Mouse (Mus musculus) heart, embryonic 12.5 days (tissue): ENCODE measurements around the gene Clnk. TPM values are rescaled to one million over a fixed set of nuclear protein-coding genes. Genes with fewer than 3 reads are reported as not detected.
A peak's percentile ranks its signal among the peaks of the same experiment; 100 is the strongest.

Source experiments
- ATAC-seq: fragments of 200-750 bp; cut with Nextera tagmentation; 2 replicates; pipeline ENCODE4 v1.8.0; 2017; ENCODE audit warnings: moderate TSS enrichment, moderate library complexity; ENCODE audit not compliant: insufficient number of reproducible peaks, low FRiP score
- H3K27ac ChIP-seq: fragments of 300-500 bp; sonication (generic); 2 replicates; pipeline ENCODE4 v1.5.1; 2016; ENCODE audit warnings: mild to moderate bottlenecking, moderate library complexity; ENCODE audit not compliant: poor library complexity, severe bottlenecking
- H3K27me3 ChIP-seq: fragments of 300-500 bp; sonication (generic); replicated peaks from 2 replicates; pipeline ENCODE4 v1.6.1; 2016; ENCODE audit warnings: mild to moderate bottlenecking, moderate library complexity
- H3K36me3 ChIP-seq: fragments of 300-500 bp; sonication (generic); 2 replicates; pipeline ENCODE4 v1.6.1; 2016; ENCODE audit warnings: mild to moderate bottlenecking, moderate library complexity
- H3K4me1 ChIP-seq: fragments of 300-500 bp; sonication (generic); replicated peaks from 2 replicates; pipeline ENCODE4 v1.6.1; 2016; ENCODE audit warnings: mild to moderate bottlenecking
- H3K4me2 ChIP-seq: fragments of 300-500 bp; sonication (generic); 2 replicates; pipeline ENCODE4 v1.6.1; 2016; ENCODE audit warnings: mild to moderate bottlenecking, moderate library complexity
- H3K4me3 ChIP-seq: fragments of 300-500 bp; sonication (generic); 2 replicates; pipeline ENCODE4 v1.5.1; 2016; ENCODE audit warnings: mild to moderate bottlenecking
- H3K9ac ChIP-seq: fragments of 300-500 bp; sonication (generic); 2 replicates; pipeline ENCODE4 v1.6.1; 2016; ENCODE audit warnings: mild to moderate bottlenecking, moderate library complexity
- H3K9me3 ChIP-seq: fragments of 300-500 bp; sonication (generic); replicated peaks from 2 replicates; pipeline ENCODE4 v1.6.1; 2016; ENCODE audit warnings: mild to moderate bottlenecking, moderate library complexity
- WGBS: fragments of 180-500 bp; shearing (Covaris S2); methylation state at CpG from one replicate; pipeline ENCODE4 v1.1.7; 2016; 5-methylcytosine and 5-hydroxymethylcytosine counted together
- polyA plus RNA-seq: library from polyadenylated mRNA; unstranded; fragments of >200 nt; fragmentation: Nextera tagmentation; extraction: Ambion mirVana; gene quantifications from 2 replicates; pipeline ENCODE4 v1.2.1, GENCODE M21; 2016

Clnk gene
- polyA plus RNA-seq, 1 experiment from 2014 or later, result not detected

DNA sequence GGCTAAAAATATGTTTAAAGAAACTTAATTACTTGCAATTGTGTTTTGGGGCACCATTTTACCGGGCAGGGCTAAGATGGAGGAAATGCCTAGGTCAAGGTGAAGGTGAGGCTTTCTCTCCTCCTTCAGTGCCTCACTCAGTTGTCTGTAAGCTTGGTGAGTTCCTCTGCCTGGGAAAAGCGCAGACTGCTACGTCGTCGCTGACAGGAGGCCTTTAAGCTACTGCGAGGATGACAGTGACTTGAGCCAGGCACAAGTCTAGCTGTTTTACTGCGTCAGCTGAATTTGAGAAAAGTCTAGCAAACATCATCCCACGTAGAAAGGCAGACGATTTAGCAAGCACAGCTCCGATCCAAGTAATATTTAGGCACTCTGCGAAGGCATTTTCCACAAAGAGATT lies 81.5 kb downstream of the Clnk start:
- no peaks in the 10 kb centered on the region for H3K9me3 ChIP-seq
- no peaks in the 10 kb centered on the region for H3K36me3 ChIP-seq
- WGBS, result 66% methylated on average over 11 of the region's 11 CpGs
- no peak overlapping the region for H3K4me3 ChIP-seq
- H3K4me1 ChIP-seq, result no peaks in the 10 kb centered on the region
- no peak for ATAC-seq
- H3K4me2 ChIP-seq, result no peak overlapping the region
- H3K9ac ChIP-seq, result no peak overlapping the region
- no peak overlapping the region for H3K27ac ChIP-seq
- H3K27me3 ChIP-seq, result no peaks in the 10 kb centered on the region

DNA sequence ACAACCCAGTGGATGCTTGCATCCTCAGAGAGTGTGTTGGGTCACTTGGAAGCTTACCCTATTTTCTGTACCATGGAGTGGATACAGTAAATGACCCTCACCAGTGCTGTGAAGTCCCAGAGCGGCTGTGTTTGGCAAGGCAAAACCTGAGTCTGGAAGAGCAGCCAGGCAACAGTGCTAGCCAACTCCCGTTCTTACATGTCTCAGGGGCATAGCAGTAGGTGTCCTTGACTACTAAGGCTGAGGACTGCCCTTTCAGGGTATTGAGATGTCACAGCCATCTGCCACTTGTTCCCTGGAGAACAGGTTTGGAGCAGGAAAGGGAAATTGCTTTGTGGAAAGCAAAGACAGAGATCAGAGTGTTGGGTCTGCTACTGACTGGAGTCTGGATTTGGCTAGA lies 85.5 kb downstream of the Clnk start:
- Histone ChIP-seq H3K9me3 (no peaks in the 10 kb centered on the region), H3K27me3 (0 out of 2 replicates have a peak, but pooled peaks cover 5% of the 10 kb centered on the region), H3K36me3 (no peaks in the 10 kb centered on the region), H3K9ac (no peak overlapping the region), H3K4me1 (peaks cover 10% of the 10 kb centered on the region), H3K4me2 (no peak overlapping the region), H3K4me3 (no peak overlapping the region), H3K27ac (no peak overlapping the region)
- WGBS, result 77% methylated on average over 2 of the region's 2 CpGs
- no peak for ATAC-seq

DNA sequence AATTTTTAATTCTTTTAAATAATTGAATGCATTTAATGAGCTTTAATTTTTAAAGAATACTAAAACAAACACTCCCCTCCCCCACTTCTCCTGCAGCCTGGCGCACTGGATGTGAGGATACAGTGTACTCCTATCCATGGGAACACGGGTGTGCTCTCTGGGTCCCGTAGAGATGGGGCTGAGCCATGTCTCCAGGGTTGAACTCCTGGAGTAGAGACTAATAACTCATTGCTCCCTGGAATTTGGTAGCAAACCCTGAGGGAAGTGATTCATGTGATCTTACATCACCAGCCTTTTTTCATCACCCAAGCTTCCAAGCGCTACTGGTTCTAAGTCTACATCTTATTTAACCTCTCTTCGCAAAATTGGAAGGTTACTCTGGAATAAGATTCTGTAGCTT lies 87.8 kb downstream of the Clnk start:
- WGBS, result 87% methylated on average over 5 of the region's 5 CpGs
- 0 out of 2 replicates have a peak, but pooled peaks cover 5% of the 10 kb centered on the region for H3K27me3 ChIP-seq
- H3K4me3 ChIP-seq, result no peak overlapping the region
- H3K9me3 ChIP-seq, result no peaks in the 10 kb centered on the region
- H3K27ac ChIP-seq, result no peak overlapping the region
- no peaks in the 10 kb centered on the region for H3K36me3 ChIP-seq
- no peak overlapping the region for H3K4me2 ChIP-seq
- peaks cover 10% of the 10 kb centered on the region for H3K4me1 ChIP-seq
- ATAC-seq, result no peak
- H3K9ac ChIP-seq, result no peak overlapping the region

DNA sequence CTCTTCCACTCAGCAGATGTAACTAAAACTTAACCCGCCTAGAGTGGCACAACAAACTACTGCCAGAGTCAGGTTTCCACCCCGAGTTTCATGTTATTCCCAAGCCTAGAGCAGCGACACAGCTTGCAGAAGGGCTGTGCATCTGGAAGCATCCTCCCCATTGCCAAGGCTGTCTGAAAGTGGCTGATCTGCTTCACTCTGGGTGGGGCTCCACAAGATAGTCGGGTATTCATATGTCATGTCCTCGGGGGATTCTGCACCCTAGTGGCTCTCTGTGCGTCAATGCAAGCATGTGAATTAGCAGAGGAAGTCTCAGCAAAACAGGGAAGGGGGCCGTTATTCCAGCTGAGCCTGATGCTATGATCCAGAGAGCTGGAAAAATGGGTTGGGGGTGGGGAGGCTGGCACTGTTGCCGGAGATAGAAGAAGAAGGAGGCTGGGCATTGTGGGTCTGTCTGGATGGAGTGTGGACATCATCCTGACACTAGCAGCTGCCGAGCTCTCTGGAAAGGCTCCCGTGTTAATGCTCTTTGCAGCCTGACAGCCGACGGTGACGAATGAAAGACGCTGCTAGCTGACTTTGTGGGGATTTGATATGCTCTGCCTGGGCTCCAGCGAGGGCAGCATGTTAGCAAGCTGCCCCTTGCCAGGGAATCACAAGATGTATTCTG lies 88.6 kb downstream of the Clnk start:
- no peak for ATAC-seq
- 0 out of 2 replicates have a peak overlapping the region, but pooled peaks have one; percentile 3 for H3K4me3 ChIP-seq
- 22% methylated on average over 15 of the region's 15 CpGs for WGBS

DNA sequence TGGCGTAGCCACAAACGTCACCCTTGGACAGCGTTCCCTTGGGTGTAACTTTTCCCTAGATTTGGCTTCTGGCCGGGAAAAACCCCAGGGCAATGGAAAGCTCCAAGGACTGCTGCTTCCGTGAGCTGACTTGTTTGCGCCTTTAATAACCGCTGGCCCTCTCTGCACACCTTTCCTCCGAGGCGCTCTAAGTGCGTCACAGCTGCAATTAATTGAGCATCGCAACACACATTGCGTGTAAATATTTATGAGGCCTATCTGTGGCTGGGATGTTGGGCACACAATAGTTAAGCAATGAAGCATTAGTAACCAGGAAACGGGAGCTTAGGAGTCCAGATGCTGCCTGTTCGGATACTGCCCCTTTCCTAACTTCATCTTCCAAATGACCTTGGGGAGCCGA lies 90.5 kb downstream of the Clnk start:
- 89% methylated on average over 15 of the region's 15 CpGs for WGBS
- Histone ChIP-seq H3K4me3 (no peak overlapping the region), H3K36me3 (no peaks in the 10 kb centered on the region), H3K4me1 (peaks cover 10% of the 10 kb centered on the region), H3K27me3 (0 out of 2 replicates have a peak, but pooled peaks cover 5% of the 10 kb centered on the region), H3K9ac (no peak overlapping the region), H3K4me2 (no peak overlapping the region), H3K27ac (no peak overlapping the region), H3K9me3 (no peaks in the 10 kb centered on the region)
- no peak for ATAC-seq

More for the DNA sequence above, 88.6 kb downstream of the Clnk start:
- Histone ChIP-seq H3K27ac (no peak overlapping the region), H3K4me1 (peaks cover 10% of the 10 kb centered on the region), H3K9ac (no peak overlapping the region; the same call in 1 of the 2 replicates), H3K27me3 (0 out of 2 replicates have a peak, but pooled peaks cover 5% of the 10 kb centered on the region), H3K4me2 (peak overlapping the region; percentile 56), H3K9me3 (no peaks in the 10 kb centered on the region), H3K36me3 (no peaks in the 10 kb centered on the region)

DNA sequence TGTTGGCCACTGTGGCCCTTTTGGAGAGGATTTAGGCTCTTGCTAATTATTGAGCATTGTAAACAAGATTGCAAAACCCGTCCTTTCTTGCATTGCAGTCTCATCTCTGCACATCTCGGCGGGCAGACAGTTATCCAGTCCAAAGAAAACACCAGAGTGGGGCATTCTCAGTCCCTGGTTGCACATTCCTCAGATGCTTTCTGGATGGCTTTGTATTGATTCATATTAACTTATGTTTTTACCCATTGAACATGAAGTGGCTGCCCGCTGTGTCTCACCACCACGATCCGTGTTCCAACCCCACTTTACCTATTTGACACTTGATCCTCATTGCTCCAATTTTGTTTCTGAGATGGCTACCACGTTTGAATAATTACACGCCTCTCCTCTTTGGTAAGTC lies 90.9 kb downstream of the Clnk start:
- Histone ChIP-seq H3K36me3 (no peaks in the 10 kb centered on the region), H3K4me1 (peaks cover 12% of the 10 kb centered on the region), H3K27ac (no peak overlapping the region), H3K9ac (no peak overlapping the region), H3K4me2 (no peak overlapping the region), H3K27me3 (0 out of 2 replicates have a peak, but pooled peaks cover 5% of the 10 kb centered on the region), H3K9me3 (no peaks in the 10 kb centered on the region), H3K4me3 (no peak overlapping the region)
- ATAC-seq, result no peak
- WGBS, result 76% methylated on average over 8 of the region's 8 CpGs

DNA sequence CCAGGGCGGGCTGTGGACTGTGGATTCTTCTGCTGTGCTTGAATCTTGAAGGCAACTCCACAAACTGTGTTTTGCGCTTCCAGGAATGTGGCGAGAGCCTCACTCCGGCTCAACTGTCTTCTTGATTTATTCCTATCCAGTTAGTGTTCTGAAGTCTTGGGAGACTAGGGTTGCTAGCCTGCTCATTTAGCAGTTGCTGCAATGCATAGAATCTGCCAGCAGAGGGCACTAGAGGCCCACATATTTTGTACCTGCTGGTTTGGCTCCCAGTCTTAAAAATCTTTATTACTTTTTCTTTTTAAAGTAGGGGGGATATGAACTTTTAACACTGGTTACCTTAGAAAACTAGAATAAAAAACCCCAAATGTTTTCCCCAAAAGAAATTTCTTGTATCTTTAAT lies 94.8 kb downstream of the Clnk start:
- H3K4me1 ChIP-seq, result peaks cover 26% of the 10 kb centered on the region

DNA sequence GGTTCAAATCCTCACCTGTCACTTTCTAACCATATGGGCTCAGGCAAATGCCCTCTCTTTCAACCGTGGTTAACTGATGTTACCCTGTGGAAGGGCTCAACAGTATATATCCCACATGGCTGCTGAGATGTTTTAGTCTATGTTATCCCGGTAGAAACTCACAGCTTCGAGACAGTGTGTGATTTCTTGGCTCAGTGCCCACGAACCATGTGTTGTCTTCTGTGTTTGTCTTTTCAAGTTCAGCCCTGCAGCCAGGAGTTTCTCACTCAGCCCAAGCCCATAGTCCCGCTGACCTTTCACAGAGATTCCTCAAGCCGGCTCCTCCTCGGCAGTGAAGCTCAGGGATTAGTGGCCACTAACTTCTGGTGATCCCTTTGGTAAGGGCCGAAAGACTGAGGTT lies 96.0 kb downstream of the Clnk start:
- 0 out of 2 replicates have a peak overlapping the region, but pooled peaks have one; percentile 31 for H3K27ac ChIP-seq
- WGBS, result 55% methylated on average over 8 of the region's 8 CpGs
- no peak for ATAC-seq
- H3K9me3 ChIP-seq, result no peaks in the 10 kb centered on the region
- H3K4me1 ChIP-seq, result peaks cover 26% of the 10 kb centered on the region
- no peaks in the 10 kb centered on the region for H3K27me3 ChIP-seq
- no peaks in the 10 kb centered on the region for H3K36me3 ChIP-seq
- no peak overlapping the region for H3K4me2 ChIP-seq
- no peak overlapping the region for H3K4me3 ChIP-seq
- no peak overlapping the region for H3K9ac ChIP-seq

More for the DNA sequence above, 94.8 kb downstream of the Clnk start:
- Histone ChIP-seq H3K27me3 (no peaks in the 10 kb centered on the region), H3K27ac (no peak overlapping the region), H3K4me2 (no peak overlapping the region), H3K4me3 (no peak overlapping the region), H3K9me3 (no peaks in the 10 kb centered on the region), H3K9ac (no peak overlapping the region), H3K36me3 (no peaks in the 10 kb centered on the region)
- no peak for ATAC-seq
- WGBS, result 43% methylated on average over 4 of the region's 4 CpGs

DNA sequence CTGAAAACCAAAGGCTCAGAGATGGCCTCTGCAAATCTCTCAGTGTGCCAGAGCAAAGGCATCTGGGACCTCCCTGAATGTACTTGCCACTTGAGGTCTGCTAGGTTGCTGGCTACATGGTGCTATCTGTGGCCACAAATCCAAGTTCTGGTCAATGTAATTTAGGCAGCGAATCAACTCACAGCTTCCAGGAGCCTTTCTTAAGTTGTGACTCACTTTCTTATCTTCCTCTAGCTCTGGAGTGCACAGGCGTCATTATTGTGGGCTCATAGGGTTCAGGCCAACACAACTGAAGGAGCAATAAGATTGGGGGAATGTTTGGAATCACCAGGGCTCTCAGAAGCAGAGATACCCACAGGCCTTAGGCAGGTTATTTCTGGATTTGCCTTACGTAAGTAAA lies 96.6 kb downstream of the Clnk start:
- H3K27ac ChIP-seq, result 0 out of 2 replicates have a peak overlapping the region, but pooled peaks have one; percentile 32
- 29% methylated on average over 3 of the region's 3 CpGs for WGBS
- no peak for ATAC-seq

DNA sequence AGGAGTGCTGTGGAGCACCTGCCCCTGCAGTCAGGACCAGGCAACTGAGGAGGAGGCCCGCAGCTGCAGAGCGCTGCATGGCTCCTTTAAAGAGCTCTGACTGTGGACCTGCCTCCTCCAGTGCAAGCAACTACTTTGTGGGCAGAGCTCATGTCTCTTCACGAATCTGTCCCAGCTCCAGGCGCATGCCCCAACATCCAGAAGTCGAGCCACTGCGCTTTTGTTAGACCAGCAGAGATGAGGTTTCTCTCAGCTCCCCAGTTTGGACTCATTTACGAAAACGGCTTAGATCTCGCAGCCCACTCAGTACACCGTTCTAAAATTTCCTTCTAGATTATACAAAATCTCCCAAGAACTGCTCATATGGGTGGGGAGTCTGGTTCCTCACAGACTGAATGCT lies 101.1 kb downstream of the Clnk start:
- Histone ChIP-seq H3K9me3 (no peaks in the 10 kb centered on the region), H3K9ac (no peak overlapping the region), H3K27ac (no peak overlapping the region), H3K4me2 (no peak overlapping the region), H3K27me3 (no peaks in the 10 kb centered on the region), H3K4me1 (peaks cover 22% of the 10 kb centered on the region), H3K36me3 (no peaks in the 10 kb centered on the region), H3K4me3 (no peak overlapping the region)
- no peak for ATAC-seq
- WGBS, result 72% methylated on average over 10 of the region's 10 CpGs

More for the DNA sequence above, 96.6 kb downstream of the Clnk start:
- Histone ChIP-seq H3K36me3 (no peaks in the 10 kb centered on the region), H3K9me3 (no peaks in the 10 kb centered on the region), H3K4me2 (no peak overlapping the region), H3K4me1 (peaks cover 26% of the 10 kb centered on the region), H3K27me3 (no peaks in the 10 kb centered on the region), H3K4me3 (no peak overlapping the region), H3K9ac (no peak overlapping the region)

DNA sequence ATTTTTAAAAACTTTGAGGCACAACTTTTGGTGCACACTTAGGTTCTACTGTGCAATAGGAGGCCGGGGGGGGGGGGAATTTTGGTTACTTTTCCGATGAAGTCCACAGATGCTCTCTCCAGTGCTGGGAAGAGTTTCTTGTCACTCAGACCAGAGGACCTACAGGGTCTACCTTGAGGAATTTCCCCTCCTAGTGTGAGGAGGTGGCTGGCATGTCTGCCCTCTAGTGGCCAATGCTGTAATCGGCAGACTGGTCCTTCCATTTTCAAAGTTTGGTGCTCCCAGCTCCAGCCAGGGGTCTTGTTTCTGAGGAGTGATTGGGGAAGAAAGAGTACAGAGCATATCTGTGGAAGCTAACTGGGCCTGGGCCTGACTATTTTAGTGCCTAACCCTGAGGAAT lies 121.7 kb downstream of the Clnk start:
- no peaks in the 10 kb centered on the region for H3K9me3 ChIP-seq
- no peak overlapping the region for H3K4me3 ChIP-seq
- WGBS, result 8% methylated on average over 3 of the region's 3 CpGs
- H3K36me3 ChIP-seq, result no peaks in the 10 kb centered on the region
- H3K4me2 ChIP-seq, result no peak overlapping the region
- ATAC-seq, result no peak
- H3K9ac ChIP-seq, result no peak overlapping the region
- no peaks in the 10 kb centered on the region for H3K4me1 ChIP-seq
- H3K27me3 ChIP-seq, result no peaks in the 10 kb centered on the region
- no peak overlapping the region for H3K27ac ChIP-seq

DNA sequence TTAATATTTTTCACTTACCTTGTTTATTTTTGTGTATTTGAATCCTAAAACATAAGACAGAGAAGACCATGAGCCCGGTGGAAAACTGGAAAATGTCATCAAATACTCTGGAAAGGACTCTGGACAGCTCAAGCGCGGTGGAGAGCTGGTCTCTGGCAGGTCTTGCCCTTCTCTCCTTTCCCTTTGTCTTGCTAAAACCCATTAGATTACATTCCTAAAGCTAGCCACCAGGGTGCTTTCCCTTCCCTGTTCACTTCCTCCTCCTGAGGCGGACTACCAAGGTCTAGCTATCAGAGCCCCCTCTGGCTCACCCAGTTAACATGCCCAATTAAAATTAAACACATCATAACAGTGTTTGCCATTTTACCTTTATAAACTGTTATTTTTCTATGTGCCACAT lies 123.9 kb downstream of the Clnk start:
- no peak for ATAC-seq
- Histone ChIP-seq H3K36me3 (no peaks in the 10 kb centered on the region), H3K9ac (no peak overlapping the region), H3K4me1 (no peaks in the 10 kb centered on the region), H3K9me3 (no peaks in the 10 kb centered on the region), H3K4me3 (no peak overlapping the region), H3K27me3 (no peaks in the 10 kb centered on the region), H3K4me2 (no peak overlapping the region), H3K27ac (no peak overlapping the region)
- WGBS, result 8% methylated on average over 4 of the region's 4 CpGs
